Mouse (Mus musculus): Measurements from ENCODE around the gene Kcna10.

The Kcna10 gene

DNA sequence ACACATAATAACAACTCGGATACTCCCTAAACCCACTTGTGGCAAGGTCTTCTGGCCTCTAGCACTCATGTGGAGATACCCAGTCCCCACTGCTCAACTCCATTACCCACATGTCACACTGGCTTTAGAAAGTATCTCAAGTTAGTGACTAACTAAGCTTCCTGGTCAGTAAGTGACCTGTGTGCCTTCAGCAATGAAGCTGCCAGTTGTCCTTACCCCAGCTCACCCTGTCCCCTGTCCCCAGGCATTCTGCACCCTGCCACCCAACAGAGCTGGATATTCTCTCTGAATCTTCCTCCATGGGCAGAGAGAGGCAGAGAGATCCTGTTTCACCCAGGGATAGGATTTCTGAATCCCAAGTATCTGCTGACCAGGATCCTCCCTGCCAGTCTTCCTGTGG, at the start of gene Kcna10:
Kcna10 (plus strand) TSS at position 301 of the 400 bp plus-strand sequence.
- no peak for DNase-seq (ENCODE audit: low read depth in 1 of 2, low spot score in 2 of 2)

DNA sequence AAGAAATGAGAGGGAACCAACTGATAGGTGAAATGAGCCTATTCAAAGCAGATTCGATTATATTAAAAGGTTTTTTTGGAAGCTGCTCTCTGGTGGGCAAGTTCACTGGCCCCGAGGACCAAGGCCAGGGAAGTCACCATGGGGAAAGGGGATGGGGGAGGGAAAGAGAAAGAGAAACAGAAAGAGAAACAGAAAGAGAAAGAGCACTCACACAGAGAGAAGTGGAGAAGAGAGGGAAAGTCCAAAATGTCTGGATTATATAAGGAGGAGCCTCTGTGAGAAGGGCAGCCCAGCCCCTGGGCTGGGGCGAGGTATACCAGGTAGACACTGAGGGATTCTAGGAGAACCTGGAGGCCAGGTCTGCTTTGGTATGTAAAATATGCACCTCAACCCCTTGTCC, 48.4 kb upstream of the Kcna10 start:
- DNase-seq (ENCODE audit: low read depth in 1 of 2, low spot score in 2 of 2), result no peak

DNA sequence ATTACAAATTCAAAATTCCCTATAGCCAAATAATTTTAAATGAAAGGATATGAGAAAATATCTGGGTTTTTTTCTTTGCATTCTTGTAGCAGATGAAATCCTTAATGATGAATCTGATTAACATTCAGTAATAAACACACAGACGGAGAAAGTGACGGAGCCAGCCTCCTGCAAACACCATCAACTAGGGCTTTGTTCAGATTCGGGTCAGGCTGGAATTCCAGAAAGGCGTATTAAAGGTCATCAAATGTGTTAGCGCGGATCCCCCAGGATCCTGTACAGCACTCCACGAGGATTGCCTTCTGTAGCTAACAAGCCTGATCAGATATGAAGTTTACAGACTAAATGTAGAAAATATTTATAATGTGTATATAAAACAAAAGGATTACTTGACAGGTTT, 35.7 kb upstream of the Kcna10 start:
- DNase-seq (ENCODE audit: low read depth in 1 of 2, low spot score in 2 of 2), result no peak

DNA sequence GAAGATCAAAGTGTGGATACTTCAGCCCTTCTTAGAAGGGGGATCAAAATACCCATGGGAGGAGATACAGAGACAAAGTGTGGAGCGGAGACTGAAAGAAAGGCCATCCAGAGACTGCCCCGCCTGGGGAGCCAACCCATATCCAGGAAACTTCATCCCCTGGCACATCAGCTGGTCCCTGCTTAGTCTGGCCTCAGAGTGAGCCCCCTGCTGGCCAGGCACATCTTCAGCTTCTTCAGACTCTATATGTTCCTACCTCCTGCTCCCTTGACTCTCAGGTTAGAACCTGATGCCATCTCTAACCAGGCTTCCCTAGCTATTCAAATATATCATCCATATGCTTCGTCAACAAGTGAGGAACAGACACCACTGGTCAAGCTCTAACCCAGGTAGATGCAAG, 33.9 kb upstream of the Kcna10 start:
- no peak for DNase-seq (ENCODE audit: low read depth in 1 of 2, low spot score in 2 of 2)

DNA sequence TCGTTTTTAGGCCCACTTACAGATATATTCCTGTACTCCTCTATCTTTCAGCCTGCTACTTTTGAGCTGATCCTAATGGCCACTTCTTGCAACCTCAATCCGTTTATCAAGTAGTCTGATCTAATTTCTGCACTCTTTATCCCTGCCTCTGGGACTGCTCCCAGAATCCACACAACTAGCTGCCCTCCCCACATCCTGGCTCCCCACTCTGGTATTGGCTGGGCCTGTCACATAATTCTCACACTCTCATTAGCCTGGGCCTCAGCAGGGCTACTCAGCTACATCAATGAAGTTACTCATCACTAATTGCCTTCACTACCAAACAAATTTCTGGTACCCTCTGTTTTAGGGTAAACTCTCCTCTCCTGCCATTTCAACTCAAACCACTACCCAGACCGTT, 32.4 kb upstream of the Kcna10 start:
- no peak for DNase-seq (ENCODE audit: low read depth in 1 of 2, low spot score in 2 of 2)

DNA sequence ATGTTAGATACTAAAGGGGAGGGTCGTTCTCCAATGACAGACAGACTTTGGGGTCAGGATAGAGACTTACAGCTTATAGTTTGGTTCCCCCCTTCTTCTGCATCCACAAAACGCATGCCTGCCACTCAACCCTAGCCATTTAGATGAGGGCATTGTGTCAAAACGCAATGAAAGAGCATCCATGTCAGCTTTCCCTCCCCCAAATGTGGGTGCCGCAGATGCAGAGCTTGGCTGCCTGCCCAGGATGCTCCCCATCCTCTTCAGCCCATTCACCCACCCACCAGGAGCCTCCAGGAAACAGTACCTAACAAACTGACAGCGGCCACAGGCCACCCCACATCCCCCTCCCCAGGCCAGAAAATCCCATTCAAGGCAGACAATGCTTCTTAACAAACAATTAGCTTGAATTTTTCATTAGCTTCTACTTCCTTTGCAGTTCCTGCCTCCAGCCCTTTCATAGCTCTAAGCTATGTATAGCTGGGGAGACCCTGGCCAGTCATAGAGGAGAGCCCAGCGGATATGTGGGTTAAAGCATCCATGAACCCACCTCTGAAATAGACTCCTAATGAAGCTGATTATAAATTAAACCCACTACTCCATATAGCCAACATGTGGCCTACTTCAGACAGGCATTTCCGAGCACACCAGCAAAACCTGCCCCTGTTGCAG, 31.9 kb upstream of the Kcna10 start:
- DNase-seq (ENCODE audit: low read depth in 1 of 2, low spot score in 2 of 2), result no peak

DNA sequence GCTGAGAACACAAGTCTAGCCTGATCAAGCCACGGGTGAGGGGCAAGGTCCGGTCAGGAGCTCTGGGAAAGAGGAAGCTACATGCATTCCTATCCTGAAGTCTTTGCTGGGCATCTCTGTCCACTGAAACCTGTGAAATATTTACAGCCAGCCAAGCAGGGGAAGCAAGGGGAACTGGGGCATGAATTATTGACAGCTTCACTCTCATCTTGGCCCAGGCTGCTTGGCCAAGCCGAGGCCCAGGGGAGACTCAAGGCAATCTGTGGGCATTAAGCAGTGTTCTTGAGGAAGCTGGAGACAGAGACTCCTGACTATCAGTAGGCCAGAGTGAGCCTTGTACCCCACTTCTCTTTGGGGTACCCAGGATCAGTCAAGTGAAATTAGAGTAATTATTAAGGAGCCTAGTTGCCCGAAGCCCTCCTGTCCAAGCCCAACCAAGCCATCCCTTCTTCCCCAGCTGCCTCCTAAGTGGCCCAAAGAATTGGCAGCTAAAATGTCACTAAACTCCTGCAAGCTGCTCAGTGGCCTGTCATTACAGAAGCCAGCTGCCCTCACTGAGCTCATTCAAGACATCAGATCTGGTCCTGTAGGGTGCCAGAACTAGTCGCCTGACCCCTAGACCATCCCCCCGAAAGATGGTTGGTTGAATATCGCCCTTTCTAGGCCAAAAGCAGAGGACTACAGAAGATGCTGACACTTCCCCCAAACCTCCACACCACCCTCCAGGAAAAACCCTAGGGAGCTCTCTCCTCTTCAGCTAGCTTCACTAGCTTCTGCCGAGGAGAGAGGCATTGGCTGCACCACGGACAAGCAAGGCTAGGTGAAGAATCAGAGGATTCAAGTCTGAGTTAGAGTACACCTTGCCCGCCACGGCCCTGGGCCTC, 28.8 kb upstream of the Kcna10 start:
- DNase-seq (ENCODE audit: low read depth in 1 of 2, low spot score in 2 of 2), result no peak

DNA sequence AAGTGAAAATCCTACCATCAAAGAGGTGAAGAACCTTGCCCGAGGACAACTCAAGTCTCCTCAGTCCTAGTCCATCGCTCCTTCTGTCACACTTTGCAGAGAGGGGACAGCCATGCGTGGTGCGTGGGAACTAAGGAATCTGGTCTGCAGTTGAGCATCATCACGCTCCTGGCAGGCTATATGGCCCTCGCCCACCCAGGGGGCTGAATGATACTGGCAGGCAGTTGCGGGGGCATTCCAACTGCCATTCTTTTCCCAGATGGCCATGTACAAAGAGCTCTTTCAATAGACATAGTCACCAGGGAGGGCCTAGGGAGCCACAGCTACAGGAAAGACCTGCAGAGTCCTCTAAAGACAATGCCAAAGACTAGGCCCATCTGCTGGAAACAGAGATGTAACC, 24.0 kb upstream of the Kcna10 start:
- DNase-seq (ENCODE audit: low read depth in 1 of 2, low spot score in 2 of 2), result no peak

DNA sequence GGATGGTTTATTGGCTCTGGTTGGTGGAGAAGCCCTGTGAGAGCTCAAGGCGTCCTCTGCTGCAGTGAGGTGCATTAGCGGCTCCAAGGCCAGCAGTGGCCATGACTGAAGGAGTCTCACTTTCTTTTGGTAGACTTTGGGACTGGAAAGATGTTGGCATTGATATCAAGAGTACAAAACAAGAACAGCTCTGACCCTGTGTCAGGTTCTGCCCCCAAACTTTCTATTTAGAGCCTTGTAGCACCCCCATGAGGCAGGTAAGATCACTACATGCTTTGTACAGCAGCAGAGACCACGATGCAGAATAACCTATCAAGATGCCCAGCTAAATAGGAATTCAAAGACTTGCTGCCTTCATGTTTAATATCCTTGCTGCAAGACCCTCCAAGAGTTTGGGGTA, 23.4 kb upstream of the Kcna10 start:
- no peak for DNase-seq (ENCODE audit: low read depth in 1 of 2, low spot score in 2 of 2)

DNA sequence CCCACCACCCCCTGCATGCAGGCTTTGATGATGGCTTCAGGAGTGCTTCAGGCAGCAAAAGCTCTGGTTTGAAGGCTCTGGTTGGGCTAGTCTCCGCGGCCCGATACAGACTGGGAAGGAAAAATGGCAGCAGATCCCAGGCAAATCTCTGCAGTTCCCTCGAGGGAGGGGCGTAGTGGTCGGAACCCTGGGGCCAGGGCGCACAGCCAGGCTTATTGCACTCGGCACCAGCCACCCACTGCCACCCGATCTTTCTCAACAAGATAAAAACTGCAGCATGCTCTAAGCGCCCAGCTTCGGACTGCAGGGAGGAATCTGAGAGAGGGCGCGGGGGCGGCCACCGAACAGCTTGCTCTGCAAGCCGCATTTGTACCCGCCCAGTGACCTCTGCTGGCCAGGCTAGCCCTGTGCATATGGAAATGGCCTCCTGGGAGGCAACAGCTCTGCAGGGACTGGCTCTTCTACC, 23.0 kb upstream of the Kcna10 start:
- no peak for DNase-seq (ENCODE audit: low read depth in 1 of 2, low spot score in 2 of 2)

DNA sequence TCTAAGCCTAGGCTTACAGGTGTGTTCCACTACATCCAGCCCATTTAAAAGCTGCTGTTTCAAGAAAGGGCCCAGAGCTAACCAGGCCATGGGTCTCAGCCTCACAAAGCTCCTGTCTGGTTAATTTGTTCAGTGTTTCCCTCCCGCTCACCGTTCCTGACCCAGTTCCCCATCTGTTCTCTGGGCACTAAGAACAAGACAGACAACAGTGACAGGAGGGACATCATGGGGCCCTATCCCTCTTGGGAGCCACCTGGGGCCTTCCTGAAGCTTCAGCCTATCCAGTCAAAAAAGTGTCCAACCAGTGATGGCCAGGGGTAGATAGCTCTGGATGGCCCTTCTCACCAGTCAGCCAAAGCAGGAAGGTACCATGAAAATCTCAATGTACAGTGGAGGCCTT, 20.1 kb upstream of the Kcna10 start:
- DNase-seq (ENCODE audit: low read depth in 1 of 2, low spot score in 2 of 2), result no peak

DNA sequence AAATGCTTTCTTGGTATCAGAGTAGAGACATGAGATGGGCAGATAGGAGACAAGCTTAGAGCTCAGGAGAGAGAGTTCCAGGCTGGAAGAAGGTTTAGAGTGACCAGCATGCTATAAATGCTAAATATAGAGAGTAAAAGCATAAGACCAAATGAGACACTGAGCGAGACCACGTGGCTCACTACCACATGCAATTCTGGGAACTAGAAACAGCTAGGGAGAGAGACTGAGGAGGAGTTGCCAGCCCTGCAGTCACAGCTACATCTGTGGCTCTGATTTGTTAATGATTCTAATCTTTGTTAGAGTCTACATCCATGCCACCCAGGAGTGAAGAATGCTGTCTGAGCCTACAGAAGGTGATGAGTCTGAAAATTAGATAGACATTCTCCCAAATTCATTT, 13.3 kb upstream of the Kcna10 start:
- no peak for DNase-seq (ENCODE audit: low read depth in 1 of 2, low spot score in 2 of 2)

DNA sequence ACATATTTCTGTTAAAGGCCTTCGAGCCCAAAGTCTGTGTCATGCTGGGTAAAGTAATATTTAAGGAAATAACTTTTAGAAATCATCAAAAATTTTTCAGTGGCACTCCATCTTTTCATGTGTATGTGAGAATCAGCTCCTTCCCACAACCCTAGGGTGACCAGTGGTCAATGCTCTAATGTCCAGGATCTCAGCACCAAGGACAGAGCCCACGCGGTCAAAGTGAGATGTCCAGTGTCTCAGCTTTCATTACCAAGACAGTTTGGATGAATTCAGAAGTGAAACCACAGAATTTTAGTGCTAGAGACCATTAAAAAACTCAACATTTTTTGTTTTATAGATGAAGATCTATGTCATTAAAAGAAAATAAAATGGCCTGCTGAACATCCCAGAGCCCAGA, 10.9 kb upstream of the Kcna10 start:
- DNase-seq (ENCODE audit: low read depth in 1 of 2, low spot score in 2 of 2), result no peak

DNA sequence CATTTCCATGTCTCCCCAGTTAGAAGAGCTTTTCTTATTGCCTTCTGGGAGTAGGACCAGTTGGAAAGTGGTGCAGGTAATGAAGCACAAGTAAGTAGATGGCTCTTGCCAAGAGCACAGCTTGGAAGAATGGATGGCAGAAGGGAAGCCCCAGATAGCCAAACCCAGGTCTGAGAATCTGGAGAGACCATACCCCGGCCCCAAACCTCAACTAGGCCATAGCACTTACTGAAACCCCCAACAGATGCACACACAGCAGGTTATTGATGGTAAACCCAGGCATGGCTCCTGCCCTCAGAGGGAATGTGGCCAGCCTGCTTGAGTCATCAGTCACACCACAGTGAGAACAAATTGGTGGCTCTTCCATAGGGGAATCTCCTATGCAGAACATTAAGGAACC, 10.3 kb upstream of the Kcna10 start:
- no peak for DNase-seq (ENCODE audit: low read depth in 1 of 2, low spot score in 2 of 2)

DNA sequence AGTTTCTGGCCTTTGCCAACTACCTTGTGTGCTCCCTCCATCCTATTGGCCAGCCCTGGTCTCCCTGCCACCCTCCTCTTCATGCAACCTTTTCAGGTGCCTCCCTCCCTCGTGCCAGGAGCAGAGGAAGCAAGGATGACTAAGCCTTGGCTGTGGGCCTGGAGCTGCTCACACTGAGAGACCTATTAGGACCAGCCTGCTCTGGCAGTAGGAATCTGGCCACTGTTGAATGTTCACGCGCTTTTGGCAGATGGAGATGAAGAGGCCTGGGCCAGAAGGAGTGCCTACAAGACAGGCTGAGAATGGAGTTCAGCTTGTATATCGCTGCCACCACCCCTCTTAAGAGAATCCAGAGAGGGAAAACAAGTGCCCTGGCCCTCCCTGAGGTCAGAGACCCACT, 7.4 kb upstream of the Kcna10 start:
- no peak for DNase-seq (ENCODE audit: low read depth in 1 of 2, low spot score in 2 of 2)

DNA sequence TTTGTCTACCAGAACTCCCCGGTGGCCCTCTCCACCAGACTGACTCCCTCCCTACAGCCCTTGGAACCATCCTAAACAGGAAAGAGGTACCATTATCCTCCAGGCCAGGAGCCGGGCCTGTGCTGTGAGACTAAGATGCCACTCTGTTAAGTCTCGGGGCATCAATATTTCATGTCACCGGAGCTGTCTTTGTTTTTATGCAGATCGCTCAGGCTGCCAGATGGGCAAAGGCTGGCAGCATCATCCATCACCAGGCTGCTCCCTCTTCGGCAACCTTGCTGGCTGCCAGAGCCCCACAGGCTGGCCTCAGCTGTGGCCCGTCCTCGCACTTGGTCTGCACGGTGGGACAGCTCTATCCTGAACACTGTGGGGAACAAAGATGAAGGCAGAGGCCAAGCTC, 6.4 kb upstream of the Kcna10 start:
- no peak for DNase-seq (ENCODE audit: low read depth in 1 of 2, low spot score in 2 of 2)

DNA sequence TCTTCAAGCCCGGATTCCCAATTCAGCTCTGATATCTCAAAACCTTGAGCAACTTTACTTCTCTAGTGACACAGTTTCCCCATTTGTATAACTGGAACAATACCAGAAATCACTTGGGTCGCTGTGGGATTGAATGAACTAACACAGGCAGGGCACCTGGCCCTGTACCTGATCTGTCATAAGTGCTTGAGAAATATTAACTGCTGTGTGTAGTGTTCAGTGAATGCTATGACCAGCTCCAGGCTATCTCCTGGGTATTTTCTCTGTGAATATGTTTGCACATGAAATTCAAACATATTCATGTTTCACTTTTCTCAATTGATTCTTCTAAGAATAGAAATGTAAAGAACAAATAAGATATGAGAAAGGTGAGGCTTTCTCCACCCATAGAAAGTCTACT, 2.0 kb upstream of the Kcna10 start:
- DNase-seq (ENCODE audit: low read depth in 1 of 2, low spot score in 2 of 2), result no peak

DNA sequence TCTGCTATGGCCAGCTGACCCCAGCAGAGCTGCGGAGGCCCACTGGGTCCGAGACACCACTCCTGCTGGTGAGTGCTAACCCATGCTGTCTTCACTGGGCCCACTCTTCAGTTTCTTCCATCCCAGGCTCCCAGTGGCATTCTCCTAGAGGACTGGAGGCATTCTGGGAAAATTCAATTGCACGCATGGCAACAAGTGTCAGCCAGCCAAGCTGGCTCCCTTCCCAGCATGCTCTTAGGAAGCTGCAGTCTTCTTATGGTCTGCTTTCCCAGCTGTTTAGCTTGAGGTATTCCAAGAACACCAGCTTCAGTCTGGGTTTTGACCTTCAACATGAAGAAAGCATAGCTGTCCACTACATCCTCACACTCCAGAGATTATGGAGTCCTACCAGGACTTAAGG, 322 bp downstream of the Kcna10 start:
- no peak for DNase-seq (ENCODE audit: low read depth in 1 of 2, low spot score in 2 of 2)

DNA sequence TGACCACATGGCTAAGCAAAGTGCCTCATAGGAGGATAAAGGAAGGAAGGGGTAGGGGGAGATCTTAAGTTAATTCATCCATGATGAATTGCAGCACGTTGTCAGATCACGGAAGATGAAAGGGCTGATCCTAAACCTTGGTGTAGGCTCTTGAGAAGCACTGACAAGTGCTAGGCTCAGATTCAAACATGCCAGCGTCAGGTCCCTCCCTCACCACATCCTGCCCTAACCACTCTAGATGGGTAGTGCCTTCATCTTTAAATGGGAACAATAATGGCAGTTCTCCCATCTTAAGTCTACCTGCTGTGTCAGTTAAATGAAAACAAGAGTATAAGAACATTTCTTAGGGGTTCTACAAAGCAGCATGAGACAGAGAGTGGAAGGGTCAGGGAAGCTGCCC, 2.7 kb downstream of the Kcna10 start:
- no peak for DNase-seq (ENCODE audit: low read depth in 1 of 2, low spot score in 2 of 2)

DNA sequence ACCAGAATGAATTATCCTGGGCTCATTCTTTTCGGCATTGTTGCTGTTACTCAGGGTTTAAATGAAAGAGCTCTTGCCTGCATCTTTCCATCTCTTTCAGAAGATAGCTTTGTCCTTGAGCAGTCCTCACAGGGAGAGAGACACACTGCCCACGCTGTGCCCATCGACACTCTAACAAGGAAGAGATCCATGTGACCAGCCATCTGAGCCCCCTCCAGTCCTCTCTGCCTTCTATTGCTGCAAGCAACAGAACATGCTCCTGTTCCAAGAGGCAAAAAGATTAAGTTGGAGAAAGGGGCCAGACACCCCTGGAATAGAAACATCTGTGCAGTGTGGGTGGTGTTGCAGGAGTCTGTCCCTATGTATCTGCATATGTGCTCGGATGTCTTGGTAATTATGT, 4.2 kb downstream of the Kcna10 start:
- DNase-seq (ENCODE audit: low read depth in 1 of 2, low spot score in 2 of 2), result no peak

DNA sequence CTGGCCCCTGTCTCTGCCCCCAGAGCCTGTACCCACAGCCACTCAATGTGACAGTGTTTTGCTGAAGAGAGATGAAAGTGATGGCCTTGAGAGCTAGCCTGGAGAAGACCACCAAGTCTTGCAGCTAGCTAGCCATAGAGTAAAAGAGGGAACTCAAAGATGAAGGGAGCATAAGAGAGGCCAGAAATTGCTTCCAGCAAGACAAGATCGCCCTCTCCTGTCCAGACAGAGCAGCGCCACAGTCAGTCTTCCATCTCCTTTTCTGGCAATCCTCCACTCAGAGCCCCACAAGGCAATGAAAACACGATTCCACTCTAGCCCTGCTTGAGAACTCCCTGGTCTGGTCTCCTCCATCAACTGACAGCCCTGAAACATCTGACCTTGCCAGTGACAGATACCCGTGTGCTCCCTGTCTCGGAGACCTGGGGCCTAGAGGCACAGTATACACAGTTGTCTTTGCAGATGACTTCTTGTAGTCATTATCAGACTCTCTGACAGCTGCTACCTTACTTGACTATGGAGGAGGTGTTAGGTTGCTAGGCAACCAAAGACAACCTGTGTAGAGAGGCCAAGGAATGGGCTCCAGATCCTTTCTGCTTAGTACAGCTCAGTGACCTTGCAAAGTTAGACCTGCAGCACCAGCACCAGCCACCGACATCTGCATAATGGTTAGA, 5.5 kb downstream of the Kcna10 start:
- DNase-seq (ENCODE audit: low read depth in 1 of 2, low spot score in 2 of 2), result no peak

Data from monocyte, adult 2 months (primary cell).